Mouse (Mus musculus) lung, postnatal 36 days (tissue): ENCODE results near the gene Tnni3k.
A peak's percentile ranks its signal among the peaks of the same experiment; 100 is the strongest.

Experiments
- DNase-seq: peaks from one replicate; pipeline ENCODE4 v3.0.0; 2022; ENCODE audit warnings: mixed read lengths

Tnni3k gene

DNA sequence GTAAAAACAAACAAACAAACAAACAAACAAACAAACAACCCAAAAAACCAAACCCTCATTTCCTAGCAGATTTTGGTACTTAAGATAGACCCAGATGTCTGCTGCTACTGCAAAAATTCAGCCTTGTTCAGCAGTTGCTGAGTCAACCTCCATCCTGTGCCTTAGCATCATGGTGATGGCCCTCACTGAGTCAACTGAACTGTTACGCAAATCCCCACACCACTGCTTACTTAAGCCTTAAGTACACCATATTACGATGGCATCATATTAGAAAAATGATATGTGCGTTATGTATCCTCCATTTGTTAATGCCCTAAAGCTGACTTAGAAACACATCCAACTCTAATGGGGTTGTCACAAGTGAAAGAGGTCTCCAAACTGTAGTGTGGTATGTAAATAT is 300.0 kb downstream of the Tnni3k start:
- DNase-seq: no peak

DNA sequence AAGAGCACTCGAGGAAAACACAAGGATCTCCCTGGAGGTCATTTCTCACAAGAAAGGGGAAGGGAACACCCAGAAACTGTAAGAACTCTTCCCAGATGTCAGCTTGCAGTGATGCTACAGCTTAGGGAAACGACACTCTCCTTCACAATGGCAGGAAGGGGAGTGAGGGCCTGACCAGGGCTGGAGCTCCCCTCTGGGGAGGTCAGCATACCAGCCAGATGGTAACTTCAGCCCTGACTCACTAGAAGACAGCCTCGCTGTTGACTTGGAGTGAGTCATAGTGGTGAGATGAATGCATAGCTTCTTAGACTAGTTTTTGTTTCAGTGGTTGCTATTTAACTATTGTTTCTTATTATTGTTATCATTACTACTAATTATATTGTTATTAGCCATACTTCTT is 300.7 kb downstream of the Tnni3k start:
- no peak for DNase-seq

DNA sequence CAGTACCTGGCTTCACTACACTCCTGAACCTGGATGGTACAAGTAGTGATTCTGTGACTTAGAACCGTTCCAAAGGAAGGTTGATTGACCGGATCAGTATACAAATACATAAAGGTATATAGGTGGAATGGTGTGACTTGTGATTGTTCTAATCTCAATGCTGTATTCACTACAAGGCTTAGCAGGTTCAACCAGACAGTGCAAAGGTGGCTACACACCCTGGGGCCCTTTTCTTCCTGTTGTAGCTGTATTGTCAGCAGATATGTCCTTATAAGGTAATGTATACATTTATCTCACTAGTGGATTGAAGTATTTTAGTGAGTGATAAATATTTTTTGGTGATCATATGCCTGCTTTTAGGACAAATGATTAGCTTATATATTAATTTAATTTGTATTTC is 310.9 kb downstream of the Tnni3k start:
- no peak for DNase-seq

DNA sequence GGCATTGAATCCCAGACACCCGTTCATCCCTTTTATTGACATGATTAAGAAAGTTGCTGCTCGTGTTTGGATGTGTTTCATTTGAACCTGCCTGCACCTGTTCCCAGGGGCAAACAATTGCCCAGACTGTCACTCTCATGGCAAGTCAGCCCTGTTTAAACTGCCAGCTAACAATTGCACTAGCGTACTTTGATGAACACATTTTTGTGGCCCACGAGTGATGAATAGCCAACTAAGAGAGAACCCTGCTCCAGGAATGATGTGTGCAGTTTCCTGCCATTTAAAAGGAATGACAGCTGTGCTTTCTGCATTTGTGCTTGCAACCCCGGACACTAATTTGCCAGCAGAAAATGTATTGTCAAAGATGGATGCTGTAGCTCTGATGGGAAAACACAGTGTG is 312.3 kb downstream of the Tnni3k start:
- DNase-seq: no peak

DNA sequence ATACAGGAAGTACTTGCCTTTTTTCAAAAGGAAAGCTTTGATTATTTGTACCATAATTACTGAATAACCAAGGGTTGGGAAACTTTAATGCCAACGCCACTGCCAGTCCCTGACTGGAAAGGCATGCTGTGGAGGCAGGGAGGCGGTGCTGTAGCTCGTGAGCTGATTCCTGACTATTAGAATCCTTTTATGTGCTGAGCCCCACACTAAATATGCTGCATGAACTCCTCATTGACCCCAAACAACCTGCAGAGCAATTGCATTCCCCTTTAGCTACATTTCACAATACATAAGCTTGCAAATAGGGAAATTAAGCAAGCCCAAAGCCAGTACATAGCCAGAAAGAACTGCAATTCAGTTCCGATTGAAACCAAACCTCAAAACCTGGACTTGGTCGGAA is 313.7 kb downstream of the Tnni3k start:
- peak; percentile 1 for DNase-seq
